Mouse (Mus musculus): ENCODE measurements around the gene Zfp277. TPM values are rescaled to one million over a fixed set of nuclear protein-coding genes. Genes with fewer than 3 reads are reported as not detected.

The Zfp277 gene
- total and polyA plus RNA-seq, 2 experiments from 2014 or later: 17.9 to 22.5 TPM

DNA sequence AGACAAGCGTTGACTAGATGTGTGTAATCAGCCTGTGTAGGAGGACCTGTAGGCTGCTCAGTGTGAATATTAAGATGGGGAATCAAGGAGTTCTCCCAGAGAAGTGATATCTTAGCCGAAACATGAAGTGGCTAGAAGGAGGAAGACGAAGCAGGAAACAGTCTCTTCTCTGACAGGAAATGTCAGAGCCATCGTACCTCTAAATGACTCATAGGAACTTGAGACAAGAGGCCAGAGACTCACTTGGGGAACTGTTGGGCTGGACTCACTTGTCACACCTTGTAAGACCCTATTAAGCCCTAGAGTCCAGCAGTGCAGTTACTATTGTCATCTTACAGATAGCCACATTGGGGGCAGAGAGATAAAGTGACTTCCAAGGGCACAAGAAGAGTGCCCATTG is 172.4 kb downstream of the Zfp277 start:
- 59% methylated on average over 4 of the region's 4 CpGs for WGBS
- TF ChIP-seq CTCF (IDR thresholded peaks at IDR 0.05; ENCODE audit: low read depth) (no peak), EP300 (IDR thresholded peaks at IDR 0.05; ENCODE audit: low read depth) (no peak)
- no peaks in the 10 kb centered on the region for H3K27me3 ChIP-seq (ENCODE audit: control insufficient read depth, insufficient read depth, low read length)
- no peak overlapping the region for H3K27ac ChIP-seq (ENCODE audit: low read depth)
- H3K4me3 ChIP-seq (ENCODE audit: low read depth, low read length): no peak overlapping the region
- ATAC-seq (ENCODE audit: insufficient read depth, low read depth): no peak
- no peak for DNase-seq (ENCODE audit: low spot score)
- no peaks in the 10 kb centered on the region for H3K4me1 ChIP-seq (ENCODE audit: control insufficient read depth, insufficient read depth)
- H3K9ac ChIP-seq (replicated peaks; ENCODE audit: low read depth, low read length): no peak overlapping the region
- H3K4me2 ChIP-seq (ENCODE audit: low read depth, low read length): no peak overlapping the region
- H3K36me3 ChIP-seq (replicated peaks; ENCODE audit: control insufficient read depth, insufficient read depth, low read length): no peaks in the 10 kb centered on the region
- no peaks in the 10 kb centered on the region for H3K9me3 ChIP-seq (replicated peaks; ENCODE audit: control insufficient read depth, low read length)

GRCm38 (mm10) chr12:40272710-40273109 is 173.0 kb downstream of the Zfp277 start:
- Histone ChIP-seq H3K4me1 (ENCODE audit: control insufficient read depth, insufficient read depth) (no peaks in the 10 kb centered on the region), H3K27me3 (ENCODE audit: control insufficient read depth, insufficient read depth, low read length) (no peaks in the 10 kb centered on the region), H3K9ac (replicated peaks; ENCODE audit: low read depth, low read length) (no peak overlapping the region), H3K27ac (ENCODE audit: low read depth) (no peak overlapping the region), H3K9me3 (replicated peaks; ENCODE audit: control insufficient read depth, low read length) (no peaks in the 10 kb centered on the region), H3K4me3 (ENCODE audit: low read depth, low read length) (no peak overlapping the region), H3K36me3 (replicated peaks; ENCODE audit: control insufficient read depth, insufficient read depth, low read length) (no peaks in the 10 kb centered on the region), H3K4me2 (ENCODE audit: low read depth, low read length) (no peak overlapping the region)
- WGBS: 80% methylated on average over 4 of the region's 4 CpGs
- DNase-seq (ENCODE audit: low spot score) (no peak), ATAC-seq (ENCODE audit: insufficient read depth, low read depth) (no peak)
- TF ChIP-seq EP300 (IDR thresholded peaks at IDR 0.05; ENCODE audit: low read depth) (no peak), CTCF (IDR thresholded peaks at IDR 0.05; ENCODE audit: low read depth) (no peak)

DNA sequence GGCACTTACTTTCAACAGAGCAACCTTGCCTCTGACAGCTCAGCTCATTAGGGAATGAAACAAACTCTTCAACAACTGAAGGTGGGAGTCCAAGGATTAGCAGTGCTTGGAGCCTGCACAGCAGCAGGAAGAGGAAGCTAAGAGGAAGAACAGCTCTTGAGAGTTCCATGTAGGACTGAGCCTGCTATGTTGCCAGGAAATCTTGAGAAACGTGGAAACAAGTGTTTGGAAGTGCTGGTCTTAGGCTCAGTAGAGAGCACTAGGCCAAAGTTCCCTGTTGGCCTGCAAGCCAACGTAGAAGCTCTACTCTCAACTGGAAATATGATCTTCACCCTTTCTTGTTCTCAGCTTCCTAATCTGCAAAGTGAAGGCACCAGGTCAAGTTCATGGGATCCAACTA is 177.4 kb downstream of the Zfp277 start:
- DNase-seq (ENCODE audit: low spot score): no peak
- ATAC-seq (ENCODE audit: insufficient read depth, low read depth): no peak
- Histone ChIP-seq H3K4me2 (ENCODE audit: low read depth, low read length) (no peak overlapping the region), H3K9me3 (replicated peaks; ENCODE audit: control insufficient read depth, low read length) (no peaks in the 10 kb centered on the region), H3K9ac (replicated peaks; ENCODE audit: low read depth, low read length) (no peak overlapping the region), H3K27me3 (ENCODE audit: control insufficient read depth, insufficient read depth, low read length) (no peaks in the 10 kb centered on the region), H3K4me3 (ENCODE audit: low read depth, low read length) (no peak overlapping the region), H3K4me1 (ENCODE audit: control insufficient read depth, insufficient read depth) (no peaks in the 10 kb centered on the region), H3K27ac (ENCODE audit: low read depth) (no peak overlapping the region), H3K36me3 (replicated peaks; ENCODE audit: control insufficient read depth, insufficient read depth, low read length) (no peaks in the 10 kb centered on the region)
- TF ChIP-seq CTCF (IDR thresholded peaks at IDR 0.05; ENCODE audit: low read depth) (no peak), EP300 (IDR thresholded peaks at IDR 0.05; ENCODE audit: low read depth) (no peak)
- WGBS: 70% methylated on average over 2 of the region's 2 CpGs

Other genes with a start within 250 kb of the Zfp277 start
- 5.1 and 9.2 TPM in 2 replicates for gene Lsmem1, start 246.4 kb downstream of the Zfp277 start, total RNA-seq (2014; rRNA removed; ENCODE audit: low replicate concordance)
- 24.3 and 37.5 TPM in 2 replicates for gene Lsmem1, start 246.4 kb downstream of the Zfp277 start, polyA plus RNA-seq (2015; fragmentation: Nextera tagmentation; extraction: Ambion mirVana)
- 47.0 and 74.6 TPM in 2 replicates for gene Ifrd1, start 197.4 kb downstream of the Zfp277 start, total RNA-seq (2014; rRNA removed; ENCODE audit: low replicate concordance)
- 90.4 and 117 TPM in 2 replicates for gene Ifrd1, start 197.4 kb downstream of the Zfp277 start, polyA plus RNA-seq (2015; fragmentation: Nextera tagmentation; extraction: Ambion mirVana)
- gene Dock4, start 50 bp upstream of the Zfp277 start, total RNA-seq (2014; rRNA removed; ENCODE audit: low replicate concordance): 6.1 and 9.2 TPM in 2 replicates
- 4.2 and 4.4 TPM in 2 replicates for gene Dock4, start 50 bp upstream of the Zfp277 start, polyA plus RNA-seq (2015; fragmentation: Nextera tagmentation; extraction: Ambion mirVana)